Mouse (Mus musculus) spleen, postnatal 36 days (tissue): ENCODE results near the gene Mospd2.

Source experiments
- DNase-seq, 2 experiments: peaks; one replicate each; pipeline ENCODE4 v3.0.0; 2022; ENCODE audit warnings: low spot score in 2 of 2, mixed read lengths in 1 of 2

The Mospd2 gene

DNA sequence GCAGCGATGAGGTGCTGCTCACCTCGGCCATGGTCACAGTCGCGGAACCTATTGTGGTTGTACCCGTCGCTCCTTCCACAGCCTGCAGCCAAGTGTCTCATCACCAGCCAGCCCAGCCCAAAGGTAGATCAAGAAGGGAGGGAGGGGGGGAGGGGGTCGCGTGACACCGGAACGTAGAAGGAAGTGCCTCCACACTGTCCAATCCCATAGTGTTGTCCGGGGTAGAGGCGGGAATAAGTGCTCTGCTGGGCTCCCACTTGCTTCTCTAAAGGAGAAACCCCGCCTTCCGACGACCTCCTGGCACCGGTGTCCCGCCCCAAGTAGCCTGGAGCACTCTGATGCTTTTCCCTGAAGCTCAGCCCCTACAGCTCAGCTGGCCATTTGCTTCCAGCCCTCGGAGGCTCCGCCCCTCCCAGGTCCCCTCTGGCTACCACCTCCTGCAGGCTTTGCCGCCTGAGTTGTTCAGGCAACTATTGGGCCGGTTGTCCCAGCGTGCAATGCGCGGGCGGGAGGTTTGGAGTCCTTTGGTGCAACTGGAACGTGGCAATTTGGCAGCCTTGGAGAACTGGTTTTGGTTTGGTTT, at the start of gene Mospd2, which contains the start of gene Fancb:
Gene Mospd2 (minus strand): TSS at position 183 of the 583 bp plus-strand sequence.
Gene Fancb (plus strand): TSS at position 400 of the 583 bp plus-strand sequence.
- DNase-seq: peak; percentile 88

DNA sequence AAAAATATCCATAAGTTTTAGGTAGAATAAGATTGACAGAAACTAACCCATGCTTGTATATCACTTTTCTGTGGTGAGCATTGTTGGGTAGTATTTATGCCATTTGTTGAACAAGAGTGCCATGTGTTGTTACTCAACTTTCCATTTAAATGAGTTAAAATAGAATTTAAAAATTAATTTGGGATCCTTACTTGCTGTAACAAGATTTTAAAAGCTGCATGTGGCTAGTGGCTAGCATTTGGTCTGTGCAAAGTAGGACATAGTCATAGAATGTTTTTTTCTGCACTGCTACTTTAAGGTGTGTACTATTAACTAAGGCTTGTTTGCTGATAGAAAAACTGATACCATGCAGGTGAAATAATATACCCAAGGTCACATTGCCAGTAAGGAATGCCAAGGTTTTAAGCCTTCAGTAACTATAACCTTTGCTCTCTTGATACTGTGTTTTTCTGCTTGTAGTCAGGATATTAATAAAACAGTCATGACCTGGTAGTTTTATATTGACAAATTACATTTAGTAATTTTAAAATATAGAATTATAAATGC, 24.7 kb upstream of the Mospd2 start, which contains the start of gene Gm17604:
Gene Gm17604 (minus strand): TSS at position 51 of the 546 bp plus-strand sequence.
- no peak for DNase-seq

DNA sequence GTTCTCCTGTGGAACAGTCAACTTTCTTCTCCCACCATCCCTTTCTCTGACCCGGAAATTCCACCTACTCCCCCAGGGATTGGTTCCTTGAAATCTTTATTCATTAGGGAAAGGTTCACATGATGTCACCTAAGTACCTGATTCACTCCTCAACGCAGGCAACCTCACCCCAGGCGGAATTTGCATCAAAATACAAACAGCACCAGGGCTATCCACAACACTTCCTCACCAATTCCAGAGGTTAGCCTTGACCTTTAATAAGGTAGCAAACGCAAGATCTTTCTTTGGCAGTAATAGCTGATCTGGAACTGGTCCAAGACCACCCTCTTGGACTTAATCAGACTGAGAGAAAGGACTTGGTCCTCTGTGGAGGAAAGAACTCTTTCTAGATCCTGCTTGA, 23.0 kb upstream of the Mospd2 start:
- no peak for DNase-seq

DNA sequence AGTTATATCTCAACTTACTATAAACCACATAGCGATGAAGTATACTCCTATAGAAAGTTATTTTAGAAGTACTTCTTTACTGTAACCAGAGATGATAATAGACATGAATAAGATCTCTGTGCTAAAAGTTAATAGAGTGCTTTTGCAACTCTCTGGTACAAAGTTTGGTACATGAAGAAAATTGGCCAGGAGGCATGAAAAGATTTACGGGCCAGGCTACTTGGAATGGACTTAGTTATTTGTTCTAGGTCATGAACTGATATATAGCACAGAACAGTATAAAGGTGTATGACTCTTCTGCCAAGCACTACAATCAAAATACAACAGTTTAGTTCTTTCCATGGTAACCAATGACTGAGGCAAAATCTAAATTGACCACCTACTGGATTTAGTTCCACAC, 1.3 kb downstream of the Mospd2 start:
- no peak for DNase-seq

DNA sequence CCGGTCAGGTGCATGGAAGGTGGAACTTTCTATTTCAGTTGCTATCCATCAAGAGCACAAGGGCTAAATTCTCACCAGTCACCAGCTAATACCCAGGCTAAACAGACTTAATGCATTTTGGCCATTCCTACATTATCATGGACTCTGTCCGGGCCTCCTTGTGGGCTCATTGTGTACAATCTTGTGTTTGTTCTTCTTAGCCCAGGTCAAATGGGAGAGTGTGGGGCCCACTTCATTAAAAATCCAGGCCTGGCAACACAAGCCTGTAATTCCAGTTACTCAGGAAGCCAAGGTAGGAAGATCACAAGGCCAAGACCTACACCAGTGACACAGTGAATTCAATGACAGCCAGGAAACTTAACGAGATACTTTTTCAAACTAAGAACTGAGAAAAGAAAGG, 9.0 kb downstream of the Mospd2 start:
- no peak for DNase-seq

DNA sequence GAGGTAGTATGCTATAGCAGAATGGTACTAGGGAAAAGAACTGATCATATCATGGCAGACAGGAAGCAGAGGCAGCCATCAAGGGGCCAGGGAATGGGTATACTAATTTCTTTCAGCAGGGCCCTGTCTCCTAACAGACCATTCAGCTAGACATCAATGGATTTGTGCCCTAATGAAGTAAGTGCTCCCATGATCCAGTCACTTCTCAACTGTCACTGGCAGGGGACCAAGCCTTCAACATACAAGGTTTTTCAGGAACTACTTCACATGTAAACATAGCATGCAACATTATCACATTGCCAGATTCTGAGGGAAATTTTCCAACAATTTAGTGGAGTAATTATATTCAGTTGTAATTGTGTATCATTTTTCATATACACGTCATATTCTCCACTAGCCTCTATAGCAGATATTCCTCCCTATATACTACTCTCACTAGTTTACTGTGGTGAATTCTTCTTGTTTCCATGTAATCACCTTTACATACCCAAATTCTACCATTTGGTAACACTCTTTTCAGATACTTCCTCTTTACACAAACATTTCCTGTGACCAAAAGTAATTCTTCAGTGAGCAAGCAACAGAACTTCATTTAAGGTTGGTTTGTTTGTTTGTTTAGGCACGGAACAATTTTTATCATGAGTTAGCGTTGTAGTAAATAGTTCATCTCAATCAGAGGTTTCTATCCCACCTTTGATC, 14.3 kb downstream of the Mospd2 start:
- DNase-seq: no peak

DNA sequence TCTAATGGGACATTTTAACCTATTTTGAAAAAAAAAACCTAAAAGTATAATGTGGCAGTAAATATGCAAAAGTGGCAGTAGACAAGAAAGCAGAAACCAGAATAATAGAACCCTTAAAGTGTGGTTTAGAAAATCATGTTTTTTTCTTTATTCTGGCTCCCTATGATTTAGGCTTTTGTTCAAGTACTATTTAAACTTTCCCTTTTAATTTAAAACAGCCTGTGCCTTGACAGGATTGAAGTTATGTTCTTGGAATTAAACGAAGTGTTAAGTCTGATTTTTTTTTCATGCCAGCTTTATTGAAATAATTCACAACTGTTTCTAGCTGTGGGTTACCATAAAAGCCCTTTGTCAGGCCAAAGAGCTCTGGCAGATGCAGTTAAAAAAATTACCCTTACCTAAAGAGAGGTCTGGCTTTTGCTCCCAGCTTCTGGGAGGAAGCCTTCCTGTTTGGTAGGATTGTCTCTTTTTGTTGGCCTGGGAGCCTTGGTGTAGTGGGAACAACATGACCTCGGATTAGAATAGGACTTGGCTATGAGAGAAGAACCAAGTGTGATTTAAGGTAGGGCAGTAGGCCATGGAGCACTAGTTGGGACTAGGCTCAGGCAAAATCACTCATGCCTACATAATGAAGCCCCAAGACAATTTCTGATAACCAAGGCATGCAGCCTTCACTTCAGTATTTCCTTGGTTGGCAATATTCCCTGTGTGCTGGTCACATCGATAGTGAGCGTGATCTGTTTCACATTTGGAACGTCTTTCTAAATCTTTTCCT, 27.4 kb downstream of the Mospd2 start:
- no peak for DNase-seq

DNA sequence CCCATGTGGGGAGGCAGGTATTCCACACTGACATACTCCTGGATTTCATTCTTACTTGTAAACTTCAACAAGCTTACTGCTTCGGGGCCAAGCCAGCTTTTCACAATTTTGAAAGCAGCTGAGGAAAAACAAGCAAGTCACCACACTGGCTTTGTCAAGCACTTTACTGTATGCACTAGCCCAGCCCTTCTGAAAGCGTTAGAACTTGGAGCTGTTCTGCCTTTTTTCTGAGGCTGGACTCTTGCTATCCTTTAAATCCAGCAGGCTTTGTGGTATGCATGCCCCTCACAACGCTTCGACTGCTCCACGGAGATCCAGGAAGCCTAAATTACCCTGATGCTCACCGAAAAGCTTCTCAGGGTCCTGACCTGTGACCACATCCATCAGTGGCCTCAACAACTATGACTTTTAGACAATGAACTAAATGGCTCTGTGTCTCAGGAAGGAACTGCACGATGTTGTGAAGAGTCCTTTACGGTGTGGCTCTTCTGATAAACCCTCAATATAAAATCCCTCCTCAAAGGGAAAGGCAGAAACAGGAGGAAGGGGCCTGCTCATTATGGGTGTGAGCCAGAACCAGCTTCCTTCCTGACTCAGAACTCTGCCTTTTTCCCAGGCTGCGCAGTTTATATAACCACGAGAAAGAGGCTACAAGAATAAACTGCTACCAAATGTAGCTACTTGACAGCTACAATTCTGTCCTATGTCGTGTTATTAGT, 28.2 kb downstream of the Mospd2 start:
- no peak for DNase-seq

DNA sequence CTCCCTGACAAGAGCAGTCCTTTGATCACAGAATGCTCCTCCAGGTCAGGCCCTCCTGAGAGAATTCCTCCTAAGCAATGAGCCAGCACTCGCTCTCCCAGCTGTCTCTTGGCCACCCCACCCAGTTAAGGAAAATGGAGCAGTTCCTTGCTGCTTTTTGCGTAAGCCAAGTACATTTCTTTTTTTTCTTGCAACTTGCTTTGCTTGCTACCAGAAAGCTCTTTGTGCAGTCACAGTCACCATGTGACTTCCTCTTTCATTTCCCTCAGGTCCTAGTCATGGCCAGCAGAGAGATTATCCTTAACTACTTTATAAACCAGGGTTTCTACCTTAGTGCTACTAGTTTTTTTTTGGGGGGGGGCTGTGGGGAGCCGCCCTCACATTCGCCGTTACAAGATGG, 38.6 kb downstream of the Mospd2 start:
- peak; percentile 11 to 24 for DNase-seq

DNA sequence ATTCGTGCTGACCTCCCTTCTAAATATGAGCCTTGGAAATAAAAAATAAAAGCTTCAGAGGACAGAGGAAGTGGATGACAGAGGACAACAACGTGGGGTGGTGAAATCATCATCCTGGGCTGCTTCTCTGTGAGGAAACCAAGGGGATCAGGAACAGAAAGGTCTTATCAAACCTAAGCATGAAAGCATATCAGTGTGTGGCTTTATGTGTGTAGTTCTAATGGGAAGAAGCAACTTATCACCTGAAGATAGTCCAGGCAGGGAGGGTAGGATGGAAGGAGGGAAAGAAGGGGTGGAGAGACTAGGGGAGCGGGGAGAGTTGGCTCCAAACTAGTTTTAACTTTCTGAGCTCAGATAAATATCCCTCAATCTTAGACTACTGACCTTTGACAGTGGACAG, 67.2 kb downstream of the Mospd2 start:
- DNase-seq: no peak

DNA sequence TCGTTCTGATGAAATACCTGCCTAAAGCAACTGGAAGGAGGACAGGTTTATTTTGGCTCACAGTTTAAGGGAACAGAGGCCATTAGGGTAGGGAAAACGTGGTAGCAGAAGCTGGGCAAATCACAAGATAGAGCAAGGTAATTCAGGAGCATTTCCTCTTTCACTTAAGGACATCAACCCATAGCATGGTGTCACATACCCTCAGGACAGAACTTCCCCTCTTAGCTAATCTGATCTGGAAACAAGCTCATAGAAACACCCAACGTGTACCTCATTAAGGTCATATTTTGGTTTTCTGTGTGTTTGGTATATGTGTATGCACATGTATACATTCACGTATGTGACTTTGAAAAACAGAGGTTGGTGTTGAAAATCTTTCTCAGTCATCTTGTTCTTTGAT, 68.0 kb downstream of the Mospd2 start:
- no peak for DNase-seq

DNA sequence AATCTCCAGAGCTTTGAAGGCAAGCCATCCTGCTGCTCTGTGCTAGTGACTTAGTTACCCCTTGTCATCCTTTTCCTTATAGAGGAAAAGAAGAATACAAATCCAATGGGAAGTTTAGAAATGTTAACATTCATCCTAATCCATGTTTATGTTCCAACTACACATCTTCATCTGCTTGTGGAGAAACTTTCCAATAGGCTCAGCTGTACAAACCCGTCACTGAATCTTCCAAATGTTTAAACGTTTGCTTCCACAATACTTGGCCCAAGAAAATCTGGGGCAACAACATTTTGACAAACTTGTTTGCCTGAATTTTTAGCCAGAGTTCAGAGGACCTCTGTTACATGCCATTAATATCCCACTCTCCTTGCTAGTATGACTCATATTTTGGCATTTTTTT, 78.3 kb downstream of the Mospd2 start:
- no peak for DNase-seq

DNA sequence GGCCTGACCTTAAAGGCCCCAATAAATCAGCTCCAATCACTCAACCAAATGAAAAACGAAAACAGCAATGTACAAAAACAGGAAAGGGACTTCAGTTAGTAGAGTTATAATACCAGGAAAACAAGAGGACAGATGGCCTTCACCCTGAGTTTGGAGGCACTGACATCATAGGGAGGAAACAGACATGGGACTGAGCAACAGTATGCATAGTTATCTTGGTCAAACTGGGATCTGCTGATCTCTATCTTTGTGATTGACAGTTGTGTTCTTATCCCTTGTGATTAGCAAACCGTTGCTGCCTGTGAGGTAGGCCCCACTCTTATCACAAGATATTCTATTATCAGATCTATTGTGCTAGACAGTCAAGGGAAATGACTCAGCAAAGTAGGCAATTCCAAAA, 80.4 kb downstream of the Mospd2 start:
- DNase-seq: no peak

DNA sequence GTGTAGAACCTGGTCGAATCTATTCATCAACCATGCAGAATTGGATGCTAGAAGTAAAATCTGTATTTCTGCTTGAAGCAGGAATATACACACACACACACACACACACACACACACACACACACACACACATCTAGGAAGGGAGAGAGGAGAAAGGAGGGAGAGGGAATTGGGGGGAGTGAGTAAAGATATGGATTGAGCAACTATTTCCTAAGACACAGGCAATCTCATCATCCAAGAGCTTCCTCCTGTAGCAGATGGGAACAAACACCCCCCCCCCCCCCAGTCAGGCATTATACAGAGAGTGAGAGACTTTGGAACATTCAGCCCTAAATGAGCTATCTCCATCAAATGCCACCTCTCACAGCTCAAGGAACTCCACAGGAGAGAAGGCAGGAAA, 93.9 kb downstream of the Mospd2 start:
- DNase-seq: no peak
